Comparison of ENCODE assay signal across 8 mouse cellular contexts in genomic region chr10:81378553-81379182, GRCm38 (mm10). TPM values are rescaled to one million over a fixed set of nuclear protein-coding genes. Genes with fewer than 3 reads are reported as not detected.
A peak's percentile ranks its signal among the peaks of the same experiment; 100 is the strongest.
DNase-seq lines count a peak whose midpoint lies in the region; ATAC-seq lines count a peak whose summit lies in the region.

No protein-coding gene starts in this region.

- H3K4me1 ChIP-seq in brown adipose tissue, adult 24 weeks (ENCODE audit: control insufficient read depth, insufficient read depth, insufficient read length, low read length) = peaks cover 15% of the 10 kb centered on the region
- H3K4me1 ChIP-seq in heart, embryonic 13.5 days = peaks cover 45% of the 10 kb centered on the region
- H3K4me1 ChIP-seq in liver, embryonic 12.5 days = peaks cover 83% of the 10 kb centered on the region
- H3K4me1 ChIP-seq in stomach, embryonic 15.5 days = peaks cover 23% of the 10 kb centered on the region

- H3K4me2 ChIP-seq in heart, embryonic 13.5 days = peak overlapping the region; percentile 76
- H3K4me2 ChIP-seq in liver, embryonic 12.5 days = peak overlapping the region; percentile 79
- H3K4me2 ChIP-seq in stomach, embryonic 15.5 days = peak overlapping the region; percentile 79

- WGBS in heart, embryonic 13.5 days = under 1% methylated on average over 46 of the region's 46 CpGs
- under 1% methylated on average over 46 of the region's 46 CpGs for WGBS in liver, embryonic 12.5 days (ENCODE audit: insufficient replicate concordance)
- under 1% methylated on average over 46 of the region's 46 CpGs for WGBS in stomach, embryonic 15.5 days

- H3K4me3 ChIP-seq in brown adipose tissue, adult 24 weeks (ENCODE audit: insufficient read depth, low read depth, low read length) = peak overlapping the region; percentile 56
- H3K4me3 ChIP-seq in heart, embryonic 13.5 days = peak overlapping the region; percentile 83
- peak overlapping the region; percentile 90 for H3K4me3 ChIP-seq in liver, embryonic 12.5 days
- H3K4me3 ChIP-seq in stomach, embryonic 15.5 days (replicated peaks) = peak overlapping the region; percentile 82

- ATAC-seq in heart, embryonic 13.5 days (ENCODE audit: extremely low read depth, insufficient number of reproducible peaks, low FRiP score, low TSS enrichment) = peak; percentile 92
- peak; percentile 88 for ATAC-seq in liver, embryonic 12.5 days
- ATAC-seq in stomach, embryonic 15.5 days (ENCODE audit: insufficient read depth, low FRiP score, low read depth) = peak; percentile 95

- peaks cover 28% of the 10 kb centered on the region for H3K36me3 ChIP-seq in heart, embryonic 13.5 days
- H3K36me3 ChIP-seq in liver, embryonic 12.5 days = peaks cover 28% of the 10 kb centered on the region
- peaks cover 8% of the 10 kb centered on the region; the same call in 1 of the 2 replicates for H3K36me3 ChIP-seq in stomach, embryonic 15.5 days

- H3K9ac ChIP-seq in heart, embryonic 13.5 days = peak overlapping the region; percentile 97
- peak overlapping the region; percentile 81 for H3K9ac ChIP-seq in liver, embryonic 12.5 days
- peak overlapping the region; percentile 22; the same call in 1 of the 2 replicates for H3K9ac ChIP-seq in stomach, embryonic 15.5 days

- H3K27ac ChIP-seq in brown adipose tissue, adult 24 weeks (replicated peaks; ENCODE audit: low read depth, low read length) = no peak overlapping the region
- peak overlapping the region; percentile 85 for H3K27ac ChIP-seq in heart, embryonic 13.5 days (replicated peaks)
- H3K27ac ChIP-seq in liver, embryonic 12.5 days = peak overlapping the region; percentile 98
- H3K27ac ChIP-seq in stomach, embryonic 15.5 days = peak overlapping the region; percentile 74

- H3K27me3 ChIP-seq in heart, embryonic 13.5 days (replicated peaks) = no peaks in the 10 kb centered on the region
- no peaks in the 10 kb centered on the region for H3K27me3 ChIP-seq in liver, embryonic 12.5 days (replicated peaks)
- no peaks in the 10 kb centered on the region for H3K27me3 ChIP-seq in stomach, embryonic 15.5 days (replicated peaks)

- peak; percentile 100 for DNase-seq in CD4-positive helper T cell, adult 2 months (ENCODE audit: low read depth, low spot score)
- DNase-seq in fat pad, adult 2 months (ENCODE audit: extremely low read depth, low read depth, low spot score) = peak; percentile 87
- peak; percentile 100 for DNase-seq in kidney, postnatal 10 days
- DNase-seq in natural killer cell, adult 2 months (ENCODE audit: low spot score in 2 of 2) = peak; percentile 100

- no peaks in the 10 kb centered on the region for H3K9me3 ChIP-seq in heart, embryonic 13.5 days
- no peaks in the 10 kb centered on the region for H3K9me3 ChIP-seq in liver, embryonic 12.5 days (replicated peaks)
- H3K9me3 ChIP-seq in stomach, embryonic 15.5 days = no peaks in the 10 kb centered on the region

RNA-seq across cellular contexts. Expression of gene Fzr1, which starts 0.4 kb away (rescaled TPM):
- polyA plus RNA-seq in brown adipose tissue, adult 24 weeks (2012; ENCODE audit: insufficient read depth, insufficient read length, missing spikeins) = 9.3 and 10.3 TPM in 2 replicates
- 72.2 and 78.1 TPM in 2 replicates for polyA plus RNA-seq in heart, embryonic 13.5 days (2015; fragmentation: Nextera tagmentation; extraction: Ambion mirVana)
- 93.8 and 100 TPM in 2 replicates for polyA plus RNA-seq in liver, embryonic 12.5 days (2016; fragmentation: Nextera tagmentation; extraction: Ambion mirVana)
- polyA plus RNA-seq in stomach, embryonic 15.5 days (2015; fragmentation: Nextera tagmentation; extraction: Ambion mirVana) = 88.5 and 90.5 TPM in 2 replicates

RNA-seq across cellular contexts. Expression of gene Dohh, which starts 5.6 kb away (rescaled TPM):
- 25.1 and 35.9 TPM in 2 replicates for polyA plus RNA-seq in brown adipose tissue, adult 24 weeks (2012; ENCODE audit: insufficient read depth, insufficient read length, missing spikeins)
- 69.7 and 73.6 TPM in 2 replicates for polyA plus RNA-seq in heart, embryonic 13.5 days (2015; fragmentation: Nextera tagmentation; extraction: Ambion mirVana)
- 70.0 and 74.5 TPM in 2 replicates for polyA plus RNA-seq in liver, embryonic 12.5 days (2016; fragmentation: Nextera tagmentation; extraction: Ambion mirVana)
- polyA plus RNA-seq in stomach, embryonic 15.5 days (2015; fragmentation: Nextera tagmentation; extraction: Ambion mirVana) = 78.9 and 80.4 TPM in 2 replicates

RNA-seq across cellular contexts. Expression of gene Gm48551, which starts 5.6 kb away (rescaled TPM):
- polyA plus RNA-seq in brown adipose tissue, adult 24 weeks (2012; ENCODE audit: insufficient read depth, insufficient read length, missing spikeins) = 2.4 TPM in 1 of 2 replicates, not detected in the other
- 2.1 and 2.3 TPM in 2 replicates for polyA plus RNA-seq in heart, embryonic 13.5 days (2015; fragmentation: Nextera tagmentation; extraction: Ambion mirVana)
- 0.68 and 1.2 TPM in 2 replicates for polyA plus RNA-seq in liver, embryonic 12.5 days (2016; fragmentation: Nextera tagmentation; extraction: Ambion mirVana)
- 2.9 and 3.3 TPM in 2 replicates for polyA plus RNA-seq in stomach, embryonic 15.5 days (2015; fragmentation: Nextera tagmentation; extraction: Ambion mirVana)

RNA-seq across cellular contexts. Expression of gene Gm48552, which starts 10.1 kb away (rescaled TPM):
- polyA plus RNA-seq in brown adipose tissue, adult 24 weeks (2012; ENCODE audit: insufficient read depth, insufficient read length, missing spikeins) = not detected in 2 replicates
- 0.82 and 1.1 TPM in 2 replicates for polyA plus RNA-seq in heart, embryonic 13.5 days (2015; fragmentation: Nextera tagmentation; extraction: Ambion mirVana)
- 0.71 and 0.98 TPM in 2 replicates for polyA plus RNA-seq in liver, embryonic 12.5 days (2016; fragmentation: Nextera tagmentation; extraction: Ambion mirVana)
- polyA plus RNA-seq in stomach, embryonic 15.5 days (2015; fragmentation: Nextera tagmentation; extraction: Ambion mirVana) = 0.41 and 1.4 TPM in 2 replicates

RNA-seq across cellular contexts. Expression of gene 4930404N11Rik, which starts 13.1 kb away (rescaled TPM):
- polyA plus RNA-seq in brown adipose tissue, adult 24 weeks (2012; ENCODE audit: insufficient read depth, insufficient read length, missing spikeins) = not detected in 2 replicates
- 0.98 and 1.1 TPM in 2 replicates for polyA plus RNA-seq in heart, embryonic 13.5 days (2015; fragmentation: Nextera tagmentation; extraction: Ambion mirVana)
- 1.4 TPM in 2 replicates for polyA plus RNA-seq in liver, embryonic 12.5 days (2016; fragmentation: Nextera tagmentation; extraction: Ambion mirVana)
- polyA plus RNA-seq in stomach, embryonic 15.5 days (2015; fragmentation: Nextera tagmentation; extraction: Ambion mirVana) = 1.2 and 1.5 TPM in 2 replicates

Comparison
In these comparisons a context has a peak if more than half of its experiments do, and no peak if none do; other contexts are left out.
1. H3K9ac ChIP-seq: peak in every context shown above with its lines; median percentile 97 in heart, embryonic 13.5 days; 81 in liver, embryonic 12.5 days; 22 in stomach, embryonic 15.5 days.